Mouse (Mus musculus): ENCODE measurements at regions not wholly inside any gene's neighbourhood (a gene's known extent, or its start where the extent isn't known, plus 50 kb on each side); places are given as distances from the start of the nearest gene placed in this dataset.

DNA sequence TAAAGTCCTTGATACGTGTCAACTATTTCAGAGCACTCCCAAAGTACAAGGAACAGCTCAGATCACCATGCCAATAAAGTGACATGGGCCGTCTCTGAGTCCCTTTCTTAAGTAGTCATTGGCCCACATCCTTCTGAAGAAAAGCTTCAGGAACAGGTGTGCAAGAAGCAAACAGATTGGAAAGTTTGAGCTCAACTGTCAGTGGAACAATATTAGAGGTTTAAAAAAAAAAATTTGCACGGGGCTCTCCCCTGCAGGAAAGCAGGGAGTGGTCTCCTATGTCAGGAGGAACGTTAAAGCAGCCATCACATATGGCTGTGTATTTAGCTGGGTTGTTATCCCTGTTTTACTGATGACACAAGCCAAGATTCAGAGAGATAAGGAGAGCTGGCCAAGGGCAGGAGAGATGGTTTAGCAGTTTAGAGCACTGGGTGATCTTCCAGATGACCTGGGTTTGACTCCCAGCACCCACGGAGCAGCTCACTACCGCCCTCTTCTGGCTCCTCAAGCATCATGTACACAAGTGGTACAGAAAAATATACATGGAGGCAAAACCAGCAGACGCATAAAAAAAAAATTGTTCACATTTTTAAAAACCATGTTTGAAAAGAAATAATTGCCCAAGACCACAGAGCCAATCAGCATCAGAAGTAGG lies 318.3 kb upstream of the Clint1 start:
- 46% methylated on average over 7 of the region's 7 CpGs for WGBS (ENCODE audit: insufficient replicate concordance)
- H3K9ac ChIP-seq, result no peak overlapping the region
- H3K36me3 ChIP-seq, result no peaks in the 10 kb centered on the region
- H3K27me3 ChIP-seq (replicated peaks), result no peaks in the 10 kb centered on the region
- no peak overlapping the region for H3K4me3 ChIP-seq
- no peaks in the 10 kb centered on the region for H3K4me1 ChIP-seq
- H3K9me3 ChIP-seq (replicated peaks), result no peaks in the 10 kb centered on the region
- no peak overlapping the region for H3K27ac ChIP-seq
- H3K4me2 ChIP-seq, result no peak overlapping the region
- no peak for ATAC-seq

DNA sequence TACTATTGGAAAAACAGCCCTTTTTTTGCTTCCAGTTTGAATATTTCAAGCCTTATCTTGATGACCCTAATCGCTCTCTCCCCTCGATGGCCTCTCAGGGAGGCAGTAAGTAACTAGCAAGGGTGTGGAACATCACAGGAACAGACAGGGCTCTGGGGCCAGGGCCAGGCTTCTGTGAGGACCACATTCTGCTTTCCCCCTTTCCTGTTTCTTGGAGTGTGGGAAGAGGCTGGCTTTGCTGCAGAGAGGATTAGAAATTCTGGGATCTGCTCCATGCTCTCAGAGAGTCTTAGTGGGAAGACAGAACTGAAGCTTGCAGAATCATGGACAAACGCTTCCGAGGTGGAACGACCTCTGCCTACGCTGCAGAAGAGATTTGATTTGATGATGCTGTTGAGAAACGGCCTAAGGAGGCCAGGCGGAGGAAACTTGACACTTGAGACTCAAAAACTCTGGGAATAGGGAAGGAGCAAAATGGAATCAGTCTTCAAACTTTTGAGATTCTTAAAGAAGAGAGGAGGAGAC lies 316.3 kb upstream of the Clint1 start:
- 60% methylated on average over 8 of the region's 8 CpGs for WGBS (ENCODE audit: insufficient replicate concordance)
- Histone ChIP-seq H3K9ac (no peak overlapping the region), H3K36me3 (no peaks in the 10 kb centered on the region), H3K27ac (no peak overlapping the region), H3K4me3 (no peak overlapping the region), H3K27me3 (replicated peaks) (no peaks in the 10 kb centered on the region), H3K4me2 (no peak overlapping the region), H3K9me3 (replicated peaks) (no peaks in the 10 kb centered on the region), H3K4me1 (no peaks in the 10 kb centered on the region)
- no peak for ATAC-seq

DNA sequence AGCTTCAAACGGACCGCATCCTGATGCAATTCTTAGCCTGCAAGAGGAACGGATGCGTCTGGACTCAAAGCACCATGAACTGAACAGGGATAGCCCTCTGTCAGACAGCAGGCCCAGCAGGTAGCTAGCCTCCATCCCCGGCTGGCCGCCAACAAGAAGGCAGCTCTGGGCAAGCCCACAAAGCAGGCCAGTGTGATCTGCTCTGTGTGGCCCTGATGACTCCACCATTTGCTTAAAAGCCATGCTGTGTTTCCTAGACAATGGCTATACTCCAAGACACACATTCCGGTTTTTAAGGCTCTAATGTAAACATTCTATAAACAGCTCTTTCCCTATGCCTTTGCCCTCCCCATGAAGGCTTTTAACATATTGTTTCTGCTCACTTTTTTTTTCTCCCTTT lies 313.8 kb upstream of the Clint1 start:
- H3K4me2 ChIP-seq, result no peak overlapping the region
- WGBS (ENCODE audit: insufficient replicate concordance), result 73% methylated on average over 7 of the region's 7 CpGs
- no peak overlapping the region for H3K9ac ChIP-seq
- no peak overlapping the region for H3K4me3 ChIP-seq
- H3K27ac ChIP-seq, result no peak overlapping the region
- no peaks in the 10 kb centered on the region for H3K27me3 ChIP-seq (replicated peaks)
- no peaks in the 10 kb centered on the region for H3K9me3 ChIP-seq (replicated peaks)
- ATAC-seq, result no peak
- no peaks in the 10 kb centered on the region for H3K36me3 ChIP-seq
- H3K4me1 ChIP-seq, result no peaks in the 10 kb centered on the region

DNA sequence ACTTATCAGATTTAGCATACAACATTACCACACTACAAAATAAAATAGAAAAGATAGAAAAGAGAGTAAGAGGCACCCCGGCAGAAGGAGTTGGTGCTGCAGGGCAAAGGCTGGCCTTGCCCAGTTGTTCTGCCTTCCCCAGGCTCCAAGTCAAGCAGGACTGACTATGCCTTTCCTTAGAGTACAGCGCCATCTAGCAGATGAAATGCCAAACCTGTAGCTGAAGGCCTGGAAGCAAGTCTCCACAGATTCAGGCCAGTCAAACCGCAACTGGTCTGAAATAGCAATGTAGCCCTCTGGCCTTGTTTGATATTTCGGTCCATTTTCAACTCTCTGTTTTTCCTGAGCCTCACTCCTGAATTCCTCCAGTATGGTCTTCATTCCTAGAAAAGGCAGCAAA lies 312.4 kb upstream of the Clint1 start:
- H3K36me3 ChIP-seq, result no peaks in the 10 kb centered on the region
- no peak overlapping the region for H3K9ac ChIP-seq
- ATAC-seq, result no peak

DNA sequence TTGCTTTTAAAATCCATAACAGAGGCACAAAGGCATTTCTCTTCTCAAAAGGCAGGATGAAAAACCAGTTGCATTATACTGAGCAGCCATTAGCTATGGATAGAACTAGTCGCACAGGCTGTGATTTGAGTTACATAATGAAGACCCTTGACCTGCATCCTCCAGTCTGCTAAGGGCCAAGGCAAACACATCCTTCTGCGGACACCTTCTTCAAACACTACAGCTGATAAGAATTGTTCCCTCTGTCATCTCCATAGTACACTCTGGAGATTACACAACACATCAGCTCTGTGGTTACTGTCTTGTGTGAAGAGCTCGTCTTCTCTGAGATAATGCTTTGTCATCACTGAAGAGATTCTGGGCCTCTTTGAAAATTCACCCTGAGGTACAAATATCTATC lies 307.3 kb upstream of the Clint1 start:
- ATAC-seq, result no peak
- Histone ChIP-seq H3K27ac (no peak overlapping the region), H3K9me3 (replicated peaks) (no peaks in the 10 kb centered on the region), H3K4me3 (no peak overlapping the region), H3K36me3 (no peaks in the 10 kb centered on the region), H3K27me3 (replicated peaks) (no peaks in the 10 kb centered on the region), H3K4me1 (no peaks in the 10 kb centered on the region), H3K4me2 (no peak overlapping the region), H3K9ac (no peak overlapping the region)
- WGBS (ENCODE audit: insufficient replicate concordance), result 44% methylated on average over 3 of the region's 3 CpGs

More for the DNA sequence above, 312.4 kb upstream of the Clint1 start:
- Histone ChIP-seq H3K27me3 (replicated peaks) (no peaks in the 10 kb centered on the region), H3K4me2 (no peak overlapping the region), H3K27ac (no peak overlapping the region), H3K4me3 (no peak overlapping the region), H3K4me1 (no peaks in the 10 kb centered on the region), H3K9me3 (replicated peaks) (no peaks in the 10 kb centered on the region)
- WGBS (ENCODE audit: insufficient replicate concordance), result 40% methylated on average over 4 of the region's 4 CpGs

DNA sequence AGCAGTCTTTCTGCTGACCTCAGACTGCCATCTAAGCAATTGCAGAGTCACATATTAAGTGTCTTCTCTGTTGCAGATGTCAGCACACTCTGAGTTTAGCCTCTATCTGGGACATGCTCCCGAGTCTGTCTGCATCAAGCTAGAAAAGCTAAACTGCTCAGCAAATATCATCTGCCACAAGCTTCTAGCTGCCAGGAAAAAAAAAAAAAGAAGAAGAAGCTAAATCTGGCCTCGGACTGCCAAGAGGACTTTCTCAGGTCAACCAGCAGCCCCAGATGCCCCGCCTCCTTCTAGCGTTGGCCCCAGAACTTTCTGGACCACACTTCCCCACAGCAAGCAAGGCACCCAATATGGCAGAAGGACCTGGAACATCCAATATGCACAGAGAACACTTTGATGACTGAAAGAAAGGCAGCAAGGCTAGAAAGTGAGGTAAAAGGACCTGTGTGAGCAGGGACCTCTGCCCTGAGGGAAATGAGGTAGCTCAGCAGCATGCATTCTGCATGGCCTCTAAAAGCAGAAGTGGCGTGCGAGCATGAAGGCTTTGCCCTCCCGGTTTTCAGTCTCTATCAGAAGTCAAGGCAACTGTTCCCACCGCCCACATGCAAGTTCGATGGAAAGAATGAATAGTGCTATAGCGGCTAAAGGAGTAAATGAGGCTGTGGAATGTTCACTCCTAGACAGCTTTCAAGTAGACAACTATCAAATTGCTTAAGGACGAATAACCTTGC lies 305.8 kb upstream of the Clint1 start:
- no peaks in the 10 kb centered on the region for H3K4me1 ChIP-seq
- no peak for ATAC-seq
- no peak overlapping the region for H3K27ac ChIP-seq
- no peaks in the 10 kb centered on the region for H3K27me3 ChIP-seq (replicated peaks)
- H3K9me3 ChIP-seq (replicated peaks), result no peaks in the 10 kb centered on the region
- no peak overlapping the region for H3K4me3 ChIP-seq
- WGBS (ENCODE audit: insufficient replicate concordance), result 47% methylated on average over 11 of the region's 11 CpGs
- no peak overlapping the region for H3K4me2 ChIP-seq
- H3K9ac ChIP-seq, result no peak overlapping the region
- no peaks in the 10 kb centered on the region for H3K36me3 ChIP-seq

DNA sequence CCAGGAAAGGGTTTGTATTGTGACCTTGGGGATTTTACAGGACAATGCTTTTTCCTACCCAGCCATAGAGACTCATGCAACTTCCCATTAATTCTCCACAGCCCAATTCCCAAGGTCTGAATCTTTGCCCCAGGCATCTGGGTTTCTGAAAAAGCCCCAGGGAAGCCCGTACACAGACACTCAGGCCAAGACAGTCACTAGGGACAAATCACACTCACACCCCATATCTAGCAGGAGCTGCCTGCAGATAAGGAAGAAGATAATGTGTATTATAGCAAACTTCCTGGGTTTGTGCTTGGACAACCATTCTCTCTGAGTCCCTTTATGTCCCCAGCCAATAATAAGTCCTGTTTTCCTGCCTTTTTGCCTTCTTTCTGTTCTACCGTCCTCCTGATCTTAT lies 305.0 kb upstream of the Clint1 start:
- 51% methylated on average over 2 of the region's 2 CpGs for WGBS (ENCODE audit: insufficient replicate concordance)
- no peak overlapping the region for H3K4me2 ChIP-seq
- H3K9me3 ChIP-seq (replicated peaks), result no peaks in the 10 kb centered on the region
- no peaks in the 10 kb centered on the region for H3K4me1 ChIP-seq
- no peak overlapping the region for H3K9ac ChIP-seq
- H3K27ac ChIP-seq, result no peak overlapping the region
- no peak for ATAC-seq
- H3K36me3 ChIP-seq, result no peaks in the 10 kb centered on the region
- H3K27me3 ChIP-seq (replicated peaks), result no peaks in the 10 kb centered on the region
- no peak overlapping the region for H3K4me3 ChIP-seq

DNA sequence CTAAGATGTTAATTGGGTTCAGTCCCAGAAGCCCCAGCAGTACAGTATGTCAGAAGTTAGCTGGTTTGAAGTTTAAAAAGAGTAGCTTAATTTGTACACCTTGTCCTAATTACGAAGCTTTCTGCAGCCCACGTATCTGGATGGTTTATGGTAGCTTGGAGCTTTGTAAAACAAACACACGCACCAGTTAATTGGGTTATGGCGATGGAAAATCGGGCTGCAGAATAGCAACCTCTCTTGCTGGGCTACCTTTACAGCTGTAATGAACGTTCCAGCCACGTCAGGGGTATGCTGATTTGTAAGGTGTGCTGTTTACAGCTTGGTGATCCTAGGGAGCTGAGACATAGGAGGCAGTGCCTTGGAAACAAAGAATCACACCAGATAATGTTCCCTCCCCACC lies 301.5 kb upstream of the Clint1 start:
- Histone ChIP-seq H3K4me1 (no peaks in the 10 kb centered on the region), H3K9ac (no peak overlapping the region), H3K4me2 (no peak overlapping the region), H3K27ac (no peak overlapping the region), H3K9me3 (replicated peaks) (no peaks in the 10 kb centered on the region), H3K4me3 (no peak overlapping the region), H3K36me3 (no peaks in the 10 kb centered on the region), H3K27me3 (replicated peaks) (no peaks in the 10 kb centered on the region)
- WGBS (ENCODE audit: insufficient replicate concordance), result 57% methylated on average over 7 of the region's 7 CpGs
- ATAC-seq, result no peak

DNA sequence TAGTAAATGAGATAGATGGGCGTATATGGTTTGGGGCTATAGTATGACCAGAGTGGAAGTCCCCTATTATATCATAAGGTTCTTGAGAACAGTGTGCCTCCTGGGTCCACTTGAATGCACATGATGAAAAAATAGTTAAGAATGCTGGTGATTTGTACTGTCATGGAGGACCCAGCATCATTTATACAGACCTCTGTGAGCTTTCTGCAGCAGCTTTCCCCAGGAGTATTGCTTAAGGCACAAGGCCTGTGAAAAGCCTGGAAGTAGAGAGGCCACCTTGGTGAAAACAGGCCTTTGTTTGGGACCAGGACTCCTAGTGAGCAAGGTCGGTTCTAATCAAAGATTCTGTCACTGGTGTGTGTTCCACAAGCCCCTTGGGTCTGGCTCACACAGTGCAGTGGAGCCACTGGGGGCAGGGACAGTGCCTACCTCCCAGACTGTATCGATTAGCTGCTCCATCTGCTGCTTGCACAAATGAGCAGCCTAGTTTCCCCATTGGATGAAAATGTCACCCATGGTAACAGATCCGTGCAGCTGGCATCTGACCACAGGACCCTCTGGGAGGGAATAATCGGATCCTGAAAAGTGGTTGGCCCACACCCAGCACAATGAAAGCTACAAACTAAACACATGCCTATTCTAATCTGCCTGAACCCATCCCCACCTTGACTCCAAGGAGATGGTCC lies 274.2 kb upstream of the Clint1 start:
- Histone ChIP-seq H3K27ac (no peak overlapping the region), H3K4me1 (no peaks in the 10 kb centered on the region), H3K4me2 (no peak overlapping the region), H3K9me3 (replicated peaks) (no peaks in the 10 kb centered on the region), H3K36me3 (no peaks in the 10 kb centered on the region), H3K4me3 (no peak overlapping the region), H3K27me3 (replicated peaks) (no peaks in the 10 kb centered on the region), H3K9ac (no peak overlapping the region)
- ATAC-seq, result no peak
- 48% methylated on average over 5 of the region's 5 CpGs for WGBS (ENCODE audit: insufficient replicate concordance)

DNA sequence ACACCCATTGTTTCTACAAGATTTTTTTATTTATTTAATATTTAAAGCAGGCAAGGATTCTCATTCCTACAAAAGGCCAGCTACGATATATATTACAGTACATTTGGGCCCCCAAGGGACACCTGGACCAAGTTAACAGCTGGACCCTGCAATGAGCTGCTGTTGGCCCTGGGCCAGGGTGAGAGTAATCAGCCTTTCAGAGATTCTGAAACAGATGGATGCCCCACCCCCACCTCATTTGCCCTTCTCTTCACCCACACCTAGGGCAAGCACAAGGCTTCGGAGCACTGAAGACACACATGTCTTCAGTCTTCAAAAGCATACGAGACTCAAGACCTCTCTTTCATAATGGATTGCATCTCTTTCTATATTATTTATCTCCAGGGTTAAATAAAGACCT lies 259.5 kb upstream of the Clint1 start:
- Histone ChIP-seq H3K9me3 (replicated peaks) (no peaks in the 10 kb centered on the region), H3K9ac (no peak overlapping the region), H3K27ac (no peak overlapping the region), H3K27me3 (replicated peaks) (no peaks in the 10 kb centered on the region), H3K4me2 (no peak overlapping the region), H3K36me3 (no peaks in the 10 kb centered on the region), H3K4me3 (no peak overlapping the region), H3K4me1 (no peaks in the 10 kb centered on the region)
- WGBS (ENCODE audit: insufficient replicate concordance), result 67% methylated on average over 3 of the region's 3 CpGs
- no peak for ATAC-seq

DNA sequence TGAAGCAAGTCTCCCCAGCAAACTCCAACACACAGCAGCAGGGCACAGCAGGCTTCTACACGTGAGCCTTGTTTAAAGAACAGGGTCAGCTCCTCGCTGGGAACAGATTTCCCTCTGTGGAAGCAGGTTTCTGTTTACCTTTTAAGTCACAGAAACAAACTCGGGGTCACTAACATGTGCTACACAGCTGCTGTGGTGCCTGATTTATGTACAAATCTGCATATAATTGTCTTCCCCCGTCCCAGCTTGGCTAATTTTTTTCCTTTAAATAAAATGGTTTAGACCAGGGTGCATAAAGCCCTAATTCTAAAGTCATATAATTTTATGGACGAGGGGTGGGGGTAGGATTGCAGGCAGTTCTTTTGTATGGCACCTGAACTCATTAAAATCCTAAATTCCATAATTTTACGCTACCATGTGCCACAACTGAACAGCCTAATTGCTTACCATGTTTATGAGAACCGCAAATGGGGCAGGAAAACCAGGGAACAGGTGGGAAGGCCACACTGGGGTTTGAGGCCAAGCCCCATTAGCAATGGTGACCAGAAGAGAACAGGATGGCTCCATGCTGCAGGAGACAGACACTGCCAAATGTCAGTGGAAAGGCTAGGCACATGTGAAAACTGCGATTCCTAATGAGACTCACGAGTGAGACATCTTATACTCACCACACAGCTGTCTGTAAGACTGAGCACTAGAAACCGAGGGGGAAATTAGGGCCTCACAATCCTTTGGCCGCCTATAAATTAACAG lies 258.8 kb upstream of the Clint1 start:
- WGBS (ENCODE audit: insufficient replicate concordance), result 56% methylated on average over 11 of the region's 11 CpGs
- no peak overlapping the region for H3K4me3 ChIP-seq
- no peaks in the 10 kb centered on the region for H3K36me3 ChIP-seq
- ATAC-seq, result no peak
- no peaks in the 10 kb centered on the region for H3K9me3 ChIP-seq (replicated peaks)
- no peaks in the 10 kb centered on the region for H3K4me1 ChIP-seq
- H3K27me3 ChIP-seq (replicated peaks), result no peaks in the 10 kb centered on the region
- H3K9ac ChIP-seq, result no peak overlapping the region
- no peak overlapping the region for H3K4me2 ChIP-seq
- H3K27ac ChIP-seq, result no peak overlapping the region

DNA sequence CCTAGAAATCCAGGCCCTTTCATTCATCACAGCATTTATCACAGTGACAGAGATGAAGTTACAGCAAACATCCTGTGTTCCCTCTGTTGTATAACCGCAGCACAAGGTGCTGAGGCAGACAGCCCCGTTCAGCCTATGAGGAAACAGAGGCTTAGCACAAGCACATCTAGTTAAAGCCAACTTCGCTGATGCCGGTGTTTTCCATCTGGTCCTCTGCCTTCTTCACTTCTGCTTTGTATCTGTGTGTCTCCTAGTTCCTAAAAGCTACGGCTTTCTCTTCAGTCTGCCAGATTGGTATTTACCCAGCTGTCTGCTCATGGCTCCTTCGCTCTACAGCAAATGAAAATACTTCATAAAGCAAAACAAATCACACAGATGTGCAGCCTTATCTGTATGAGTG lies 256.5 kb upstream of the Clint1 start:
- no peak overlapping the region for H3K9ac ChIP-seq
- H3K9me3 ChIP-seq (replicated peaks), result no peaks in the 10 kb centered on the region
- no peaks in the 10 kb centered on the region for H3K36me3 ChIP-seq
- no peak for ATAC-seq
- H3K27ac ChIP-seq, result no peak overlapping the region
- H3K4me1 ChIP-seq, result no peaks in the 10 kb centered on the region
- no peak overlapping the region for H3K4me3 ChIP-seq
- no peaks in the 10 kb centered on the region for H3K27me3 ChIP-seq (replicated peaks)
- no peak overlapping the region for H3K4me2 ChIP-seq
- 52% methylated on average over 6 of the region's 6 CpGs for WGBS (ENCODE audit: insufficient replicate concordance)

All from liver, embryonic 12.5 days (tissue).